Comparison of ENCODE assay signal across 7 mouse cellular contexts in genomic region chr15:7811253-7811625, GRCm38 (mm10). TPM values are rescaled to one million over a fixed set of nuclear protein-coding genes. Genes with fewer than 3 reads are reported as not detected.
DNase-seq lines count a peak whose midpoint lies in the region; ATAC-seq lines count a peak whose summit lies in the region.

No protein-coding gene starts in this region.

- H3K4me3 ChIP-seq in heart, embryonic 16.5 days (ENCODE audit: low read length): peak overlapping the region; percentile 56

- peak overlapping the region; percentile 86 for H3K4me2 ChIP-seq in heart, embryonic 16.5 days (ENCODE audit: low read depth, low read length)

- ATAC-seq in heart, embryonic 16.5 days (replicated peaks; ENCODE audit: extremely low read depth, insufficient read depth, low FRiP score): no peak

- no peaks in the 10 kb centered on the region for H3K36me3 ChIP-seq in heart, embryonic 16.5 days (ENCODE audit: control insufficient read depth, insufficient read depth)

- DNase-seq in 3T3-L1 (ENCODE audit: low read depth, low spot score) (peak; percentile 56), ES-CJ7 (ENCODE audit: low read depth, low spot score) (peak; percentile 23)
- peak; percentile 29 for DNase-seq in lung, postnatal 10 days
- no peak for DNase-seq in cerebellum, adult 9-11 months
- no peak for DNase-seq in layer of hippocampus, adult 11-12 months (ENCODE audit: low spot score)
- DNase-seq in kidney, adult 9 months: no peak

- H3K4me1 ChIP-seq in heart, embryonic 16.5 days (ENCODE audit: control insufficient read depth, insufficient read depth, low read length): peaks cover 17% of the 10 kb centered on the region

- no peaks in the 10 kb centered on the region for H3K9me3 ChIP-seq in heart, embryonic 16.5 days (replicated peaks; ENCODE audit: control insufficient read depth, low read length)

- peak overlapping the region; percentile 65; the same call in 1 of the 2 replicates for H3K9ac ChIP-seq in heart, embryonic 16.5 days (ENCODE audit: low read length)

- 1% methylated on average over 11 of the region's 11 CpGs for WGBS in heart, embryonic 16.5 days

- peaks cover 79% of the 10 kb centered on the region for H3K27me3 ChIP-seq in heart, embryonic 16.5 days (ENCODE audit: control insufficient read depth, insufficient read depth, low read length)

- H3K27ac ChIP-seq in heart, embryonic 16.5 days (ENCODE audit: low read length): no peak overlapping the region

RNA-seq across cellular contexts. Expression of gene Gdnf, which starts 0.6 kb away (rescaled TPM):
- 0.12 and 0.14 TPM in 2 replicates for polyA plus RNA-seq in heart, embryonic 16.5 days (2015; fragmentation: Nextera tagmentation; extraction: Ambion mirVana)

Comparison
In these comparisons a context has a peak if more than half of its experiments do, and no peak if none do; other contexts are left out.
1. DNase-seq: peak in 3T3-L1 (single experiment), ES-CJ7 (single experiment) and lung, postnatal 10 days (single experiment); none in cerebellum, adult 9-11 months (single experiment), layer of hippocampus, adult 11-12 months (single experiment) and kidney, adult 9 months (single experiment).